Mouse (Mus musculus): ENCODE measurements at regions not wholly inside any gene's neighbourhood (a gene's known extent, or its start where the extent isn't known, plus 50 kb on each side); places are given as distances from the start of the nearest gene placed in this dataset.

- DNase-seq (ENCODE audit: inconsistent ontology term) = peak; percentile 64
These were observed 171.2 kb downstream of the Gria2 start for GRCm38 (mm10) chr3:80631391-80631790.

- no peak for DNase-seq (ENCODE audit: inconsistent ontology term)
These were observed 192.2 kb downstream of the Gria2 start for GRCm38 (mm10) chr3:80610414-80610813.

DNA sequence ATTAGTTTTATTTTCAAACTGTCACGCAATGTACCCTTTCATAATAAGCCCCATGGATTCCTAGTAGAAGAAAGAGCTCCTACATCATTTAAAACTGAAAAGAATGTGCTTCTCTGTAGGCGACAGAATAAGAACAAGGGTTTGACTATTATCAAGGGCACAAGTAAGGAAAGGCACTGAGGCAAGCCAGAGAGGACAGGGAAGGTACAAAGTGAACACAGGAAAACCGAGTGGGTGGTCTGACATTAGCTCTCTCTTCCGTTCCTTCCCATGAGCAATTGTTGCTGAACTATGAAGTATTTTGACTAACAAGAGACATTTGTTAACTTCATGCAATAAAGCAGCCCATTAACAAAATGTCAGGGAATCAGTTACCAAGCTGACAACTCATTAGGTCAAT, 194.2 kb downstream of the Gria2 start:
- peak; percentile 70 for DNase-seq (ENCODE audit: inconsistent ontology term)

DNA sequence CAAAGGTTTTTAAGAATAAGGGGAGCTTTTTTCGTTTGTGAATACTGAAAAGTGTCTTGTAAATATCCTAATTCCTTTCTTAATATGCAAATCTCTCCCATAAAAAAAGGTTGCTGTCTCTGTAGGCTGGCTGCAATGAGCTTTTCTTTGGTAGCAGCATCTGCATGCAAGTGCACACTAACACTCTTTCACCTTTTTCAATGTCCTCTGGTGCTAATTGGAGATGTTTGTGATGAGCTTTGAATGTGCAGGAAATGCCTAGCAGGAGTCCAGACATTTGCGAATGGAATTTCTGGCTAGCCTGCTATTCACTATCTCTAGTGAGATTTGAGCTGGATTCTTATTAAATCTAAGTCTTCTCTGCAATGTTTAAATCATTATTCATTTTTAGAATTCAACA, 194.8 kb downstream of the Gria2 start:
- DNase-seq (ENCODE audit: inconsistent ontology term) = peak; percentile 67

GRCm38 (mm10) chr3:80597549-80597948, 205.1 kb downstream of the Gria2 start:
- DNase-seq (ENCODE audit: inconsistent ontology term) = no peak

DNA sequence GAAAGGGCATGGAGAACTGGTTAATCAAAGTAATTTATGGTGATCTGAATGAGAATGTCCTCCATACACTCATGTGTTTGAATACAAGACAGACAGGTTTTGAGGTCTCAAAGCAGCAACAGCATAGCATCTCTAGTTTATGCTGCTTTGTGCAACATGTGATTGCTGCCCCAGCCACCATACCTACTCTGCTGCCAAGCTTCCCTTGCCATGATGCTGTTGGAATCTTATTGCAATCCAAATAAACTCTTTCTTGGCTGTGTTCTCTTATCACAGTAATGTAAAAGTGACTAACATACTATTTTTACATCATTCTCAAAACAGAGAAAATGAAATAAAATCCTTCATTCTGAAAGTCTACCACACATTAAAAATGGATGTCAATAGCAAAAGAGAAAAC, 235.1 kb downstream of the Gria2 start:
- no peak for DNase-seq (ENCODE audit: inconsistent ontology term)

GRCm38 (mm10) chr3:80566236-80566635, 236.4 kb downstream of the Gria2 start:
- DNase-seq (ENCODE audit: inconsistent ontology term) = peak; percentile 60

DNA sequence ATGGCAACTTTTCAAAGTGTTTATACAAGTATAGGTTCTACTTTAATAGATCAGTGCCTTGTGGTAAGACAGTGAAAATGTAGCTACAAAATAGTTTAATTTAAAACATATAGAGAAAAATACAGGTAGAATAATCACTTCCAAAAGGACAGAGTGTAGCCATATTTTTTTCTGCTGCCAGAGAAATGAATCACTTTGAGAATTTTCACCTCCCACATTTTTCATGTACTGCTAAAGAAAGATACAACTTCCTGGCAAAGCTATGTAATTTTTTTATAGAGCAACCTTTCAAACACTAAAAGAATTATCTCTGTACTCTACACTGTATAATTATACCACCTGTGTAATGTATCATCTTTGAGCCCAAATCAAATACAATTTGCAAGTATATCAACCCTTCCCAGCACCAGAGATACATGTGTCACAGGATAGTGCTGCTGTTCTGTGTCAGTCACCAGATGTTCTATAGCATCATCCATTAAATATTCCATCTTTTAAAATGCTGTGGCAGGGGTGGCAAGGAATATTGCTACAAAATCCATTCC, 256.4 kb downstream of the Gria2 start:
- no peak for DNase-seq (ENCODE audit: inconsistent ontology term)

GRCm38 (mm10) chr3:80543783-80544182, 258.9 kb downstream of the Gria2 start:
- DNase-seq (ENCODE audit: inconsistent ontology term) = no peak

DNA sequence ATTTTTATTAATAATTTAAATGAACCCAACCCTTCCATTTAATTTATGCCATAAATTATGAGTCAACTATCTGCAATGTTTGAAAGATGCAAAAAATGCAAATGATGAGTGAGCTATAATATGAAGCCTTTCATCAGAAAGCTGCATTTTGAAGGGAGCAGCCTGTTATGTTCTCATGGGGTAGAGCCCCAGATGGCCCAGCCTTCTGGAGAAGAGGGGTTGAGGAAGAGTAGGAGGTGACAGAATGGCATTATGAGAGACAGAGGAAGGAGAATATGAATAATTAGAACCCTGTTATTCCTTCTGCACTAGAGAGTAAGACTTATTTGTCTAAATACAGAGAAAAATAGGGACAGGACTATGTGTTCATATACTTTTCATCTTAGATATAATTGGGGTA, 261.3 kb downstream of the Gria2 start:
- DNase-seq (ENCODE audit: inconsistent ontology term) = no peak

GRCm38 (mm10) chr3:80533706-80534349, 268.8 kb downstream of the Gria2 start:
- no peak for DNase-seq (ENCODE audit: inconsistent ontology term)

GRCm38 (mm10) chr3:80514026-80514425, 288.6 kb downstream of the Gria2 start:
- no peak for DNase-seq (ENCODE audit: inconsistent ontology term)

DNA sequence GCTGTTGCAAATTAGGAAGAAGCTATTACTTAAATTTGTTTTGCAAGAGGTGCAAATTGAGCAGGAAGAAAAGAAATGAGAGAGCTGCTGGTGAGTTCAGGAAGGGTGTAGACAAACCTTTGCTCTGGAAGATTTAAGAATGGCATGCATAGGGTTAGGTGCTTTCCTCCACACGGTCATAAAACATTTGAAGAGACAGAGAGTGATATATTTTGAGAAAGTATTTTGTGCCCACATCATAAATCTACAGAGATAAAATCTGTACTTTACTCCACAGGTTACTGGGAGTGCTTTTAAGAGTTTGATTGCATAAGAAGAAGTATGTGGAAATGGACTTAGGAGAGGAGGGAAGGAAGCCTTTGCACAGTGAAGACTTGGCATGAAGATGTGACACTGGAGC, 293.4 kb downstream of the Gria2 start:
- DNase-seq (ENCODE audit: inconsistent ontology term) = no peak

- DNase-seq (ENCODE audit: inconsistent ontology term) = peak; percentile 19
These were observed 295.9 kb downstream of the Gria2 start for GRCm38 (mm10) chr3:80506701-80507100.

DNA sequence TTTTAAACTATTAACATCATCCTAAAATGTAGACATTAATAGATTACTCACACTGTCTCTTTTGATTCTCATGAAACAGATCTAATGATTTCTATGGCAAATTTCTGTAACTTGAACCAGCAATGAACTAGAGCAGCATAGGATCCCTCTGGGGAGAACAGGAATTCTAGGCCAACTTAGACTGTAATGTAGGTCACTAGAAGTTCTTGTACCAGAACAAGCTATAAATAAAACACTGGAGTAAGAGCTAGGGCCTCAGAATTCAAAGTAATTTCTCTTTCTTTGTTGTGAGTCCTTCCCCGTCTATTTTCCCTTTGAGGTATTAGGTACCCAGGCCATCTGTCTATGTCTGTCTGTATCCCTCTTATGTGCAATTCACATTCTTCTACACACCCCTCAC, 301.5 kb downstream of the Gria2 start:
- no peak for DNase-seq (ENCODE audit: inconsistent ontology term)

- no peak for DNase-seq (ENCODE audit: inconsistent ontology term)
These were observed 306.1 kb downstream of the Gria2 start for GRCm38 (mm10) chr3:80496556-80496955.

DNA sequence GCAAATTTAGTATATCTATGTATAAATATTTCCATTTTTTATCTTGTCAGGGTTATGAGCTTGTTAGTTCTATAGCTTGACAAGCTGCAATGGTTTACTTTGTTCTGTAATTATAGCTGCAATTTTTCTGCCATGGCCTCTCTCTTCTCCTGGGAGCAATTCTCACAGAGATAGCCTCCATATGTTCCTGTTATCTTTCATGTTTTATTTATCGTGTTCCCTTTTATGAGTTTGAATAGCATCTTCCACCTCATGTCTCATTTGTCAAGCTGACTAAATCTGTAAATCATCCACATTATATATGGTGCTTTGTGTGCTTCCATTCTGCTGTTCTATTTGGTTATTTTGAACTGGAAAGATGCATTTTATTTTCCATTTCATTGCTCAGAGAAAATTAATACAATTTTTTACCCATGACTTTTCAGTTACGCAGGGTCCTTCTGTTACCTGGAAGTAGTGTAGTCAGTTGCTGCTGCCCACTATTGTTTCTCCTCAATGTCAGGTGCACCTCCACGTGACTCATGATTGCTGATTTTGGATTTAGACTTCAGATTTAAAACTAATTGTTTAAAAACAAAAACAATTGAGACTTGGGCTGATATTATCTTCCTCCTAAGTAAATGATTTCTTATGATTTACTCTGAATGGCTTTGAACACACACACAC, 318.3 kb downstream of the Gria2 start:
- DNase-seq (ENCODE audit: inconsistent ontology term) = no peak

DNA sequence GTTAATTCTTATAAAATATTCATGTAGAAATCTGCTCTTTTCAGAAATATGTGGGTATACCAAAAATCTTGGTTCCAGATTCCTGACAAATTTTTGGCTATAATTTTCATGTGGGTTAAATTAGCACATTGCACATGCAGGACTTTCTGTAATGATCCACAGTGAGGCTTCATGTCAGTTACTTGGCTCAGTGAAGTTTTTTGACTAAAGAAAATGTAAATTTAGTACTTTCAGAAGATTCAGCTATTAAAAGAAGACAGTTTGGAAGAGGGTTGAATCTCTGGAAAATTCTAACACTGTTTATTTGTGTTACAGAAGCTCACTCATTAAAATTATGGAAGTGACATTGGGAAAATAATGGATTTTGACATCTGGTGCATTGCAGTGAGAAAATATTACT, 324.0 kb downstream of the Gria2 start:
- DNase-seq (ENCODE audit: inconsistent ontology term) = no peak

DNA sequence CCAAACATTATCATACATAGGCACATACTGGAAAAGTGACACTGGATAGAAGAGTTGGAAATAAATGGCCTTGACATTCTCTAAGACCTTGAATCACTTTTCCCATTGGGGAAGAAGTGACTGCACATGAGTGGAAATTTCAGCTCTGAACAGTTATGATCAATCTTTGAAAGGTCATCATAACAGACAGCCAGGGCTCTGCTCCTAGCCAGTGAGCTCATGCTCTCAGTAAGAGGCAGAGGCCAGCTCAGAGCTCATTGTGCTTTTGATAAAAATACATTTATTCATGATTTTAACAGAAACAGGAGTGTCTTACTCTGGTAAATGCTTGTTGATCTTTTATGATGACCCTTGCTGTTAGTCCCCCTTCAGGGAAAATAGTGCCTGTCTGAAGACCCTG, 328.9 kb downstream of the Gria2 start:
- no peak for DNase-seq (ENCODE audit: inconsistent ontology term)
